ENCODE assay signal across 8 mouse cellular contexts in the genomic region with DNA sequence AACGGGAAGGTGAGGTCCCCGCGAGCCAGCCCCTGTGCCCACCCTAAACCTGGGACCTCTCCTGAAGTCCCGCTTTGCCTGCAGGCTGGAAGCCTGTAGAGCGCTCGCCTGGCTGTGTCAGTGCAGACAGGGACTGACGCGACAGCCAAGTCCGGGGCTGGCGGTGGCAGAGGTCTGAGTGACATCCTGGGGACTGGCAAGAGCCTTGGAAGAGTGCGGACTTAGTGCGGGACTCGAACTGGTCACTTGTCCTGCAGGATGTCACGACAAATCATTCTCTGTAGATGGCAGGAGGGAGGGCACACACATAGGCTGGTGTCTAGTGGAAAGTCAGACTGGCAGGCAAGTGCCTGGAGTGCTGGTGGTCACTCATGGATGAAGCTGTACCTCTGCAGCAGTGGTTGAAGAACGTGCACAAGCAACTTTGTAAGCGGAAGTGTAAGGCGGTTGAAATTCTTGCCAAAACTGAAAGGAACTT. TPM values are rescaled to one million over a fixed set of nuclear protein-coding genes. Genes with fewer than 3 reads are reported as not detected.
DNase-seq lines count a peak whose midpoint lies in the region; ATAC-seq and TF ChIP-seq lines count a peak whose summit lies in the region.

No protein-coding gene starts in this region.

- no peaks in the 10 kb centered on the region for H3K9me3 ChIP-seq in hindbrain, embryonic 11.5 days (ENCODE audit: control insufficient read depth, low read length)
- no peaks in the 10 kb centered on the region for H3K9me3 ChIP-seq in liver, postnatal 0 days (ENCODE audit: low read length)
- no peaks in the 10 kb centered on the region for H3K9me3 ChIP-seq in stomach, embryonic 14.5 days (ENCODE audit: control insufficient read depth, low read depth, low read length)

- peaks cover 3% of the 10 kb centered on the region; the same call in 1 of the 2 replicates for H3K4me1 ChIP-seq in thymus, adult 2 months (replicated peaks; ENCODE audit: control insufficient read depth, insufficient read depth, low read length)
- H3K4me1 ChIP-seq in hindbrain, embryonic 11.5 days (replicated peaks; ENCODE audit: control insufficient read depth, insufficient read depth, low read length), result no peaks in the 10 kb centered on the region
- H3K4me1 ChIP-seq in liver, postnatal 0 days (ENCODE audit: insufficient read depth), result no peaks in the 10 kb centered on the region
- H3K4me1 ChIP-seq in stomach, embryonic 14.5 days (ENCODE audit: control insufficient read depth, insufficient read depth, low read length), result no peaks in the 10 kb centered on the region

- no peaks in the 10 kb centered on the region for H3K27me3 ChIP-seq in thymus, adult 2 months (ENCODE audit: control insufficient read depth, insufficient read depth, low read length)
- no peaks in the 10 kb centered on the region for H3K27me3 ChIP-seq in hindbrain, embryonic 11.5 days (ENCODE audit: control insufficient read depth, insufficient read depth, low read length)
- H3K27me3 ChIP-seq in liver, postnatal 0 days (ENCODE audit: insufficient read depth, low read length), result no peaks in the 10 kb centered on the region
- H3K27me3 ChIP-seq in stomach, embryonic 14.5 days (ENCODE audit: control insufficient read depth, insufficient read depth, low read length), result no peaks in the 10 kb centered on the region

- H3K36me3 ChIP-seq in thymus, adult 2 months (ENCODE audit: control insufficient read depth, insufficient read depth, low read length), result 0 out of 2 replicates have a peak, but pooled peaks cover 5% of the 10 kb centered on the region
- H3K36me3 ChIP-seq in hindbrain, embryonic 11.5 days (ENCODE audit: control insufficient read depth, insufficient read depth, low read length), result no peaks in the 10 kb centered on the region
- H3K36me3 ChIP-seq in liver, postnatal 0 days (replicated peaks; ENCODE audit: insufficient read depth, low read length), result peaks cover 6% of the 10 kb centered on the region; the same call in 1 of the 2 replicates
- H3K36me3 ChIP-seq in stomach, embryonic 14.5 days (ENCODE audit: control insufficient read depth, insufficient read depth, low read length), result peaks cover 7% of the 10 kb centered on the region; the same call in 1 of the 2 replicates

- H3K27ac ChIP-seq in thymus, adult 2 months (ENCODE audit: control insufficient read depth, insufficient read depth, low read length), result no peak overlapping the region
- peak overlapping the region; percentile 74 for H3K27ac ChIP-seq in hindbrain, embryonic 11.5 days (ENCODE audit: low read depth, low read length)
- peak overlapping the region; percentile 76 for H3K27ac ChIP-seq in liver, postnatal 0 days (ENCODE audit: low read depth)
- peak overlapping the region; percentile 66 for H3K27ac ChIP-seq in stomach, embryonic 14.5 days (ENCODE audit: low read length)

- TF ChIP-seq CTCF in thymus, adult 2 months (IDR thresholded peaks at IDR 0.05; ENCODE audit: borderline replicate concordance, control insufficient read depth, extremely low read depth, insufficient read depth, low read length, poor library complexity), result no peak
- TF ChIP-seq CTCF in liver, postnatal 0 days (IDR thresholded peaks at IDR 0.05; ENCODE audit: low read depth), result no peak

- no peak for TF ChIP-seq POLR2A in thymus, adult 2 months (IDR thresholded peaks at IDR 0.05; ENCODE audit: control insufficient read depth, extremely low read depth, insufficient read depth, low read length, poor library complexity)

- ATAC-seq in hindbrain, embryonic 11.5 days (ENCODE audit: low FRiP score), result peak; percentile 87
- ATAC-seq in liver, postnatal 0 days, result peak; percentile 77
- peak; percentile 61 for ATAC-seq in stomach, embryonic 14.5 days (ENCODE audit: insufficient number of reproducible peaks, insufficient read depth, low FRiP score, low read depth)

- H3K4me2 ChIP-seq in hindbrain, embryonic 11.5 days (replicated peaks; ENCODE audit: low read depth, low read length), result peak overlapping the region; percentile 84
- peak overlapping the region; percentile 97 for H3K4me2 ChIP-seq in liver, postnatal 0 days (ENCODE audit: low read depth, low read length)
- H3K4me2 ChIP-seq in stomach, embryonic 14.5 days (replicated peaks; ENCODE audit: low read depth, low read length), result peak overlapping the region; percentile 65

- WGBS in thymus, adult 2 months, result under 1% methylated on average over 17 of the region's 17 CpGs
- WGBS in hindbrain, embryonic 11.5 days, result 3% methylated on average over 17 of the region's 17 CpGs
- under 1% methylated on average over 17 of the region's 17 CpGs for WGBS in liver, postnatal 0 days (ENCODE audit: insufficient replicate concordance)
- 1% methylated on average over 17 of the region's 17 CpGs for WGBS in stomach, embryonic 14.5 days

- peak overlapping the region; percentile 86 for H3K9ac ChIP-seq in hindbrain, embryonic 11.5 days (ENCODE audit: low read depth, low read length)
- H3K9ac ChIP-seq in liver, postnatal 0 days (replicated peaks), result peak overlapping the region; percentile 89
- H3K9ac ChIP-seq in stomach, embryonic 14.5 days (replicated peaks; ENCODE audit: low read depth, low read length), result peak overlapping the region; percentile 80

- TF ChIP-seq EP300 in liver, postnatal 0 days (IDR thresholded peaks at IDR 0.05; ENCODE audit: low read depth), result no peak

- H3K4me3 ChIP-seq in thymus, adult 2 months (ENCODE audit: control insufficient read depth, insufficient read depth, low read length), result peak overlapping the region; percentile 62
- peak overlapping the region; percentile 85 for H3K4me3 ChIP-seq in hindbrain, embryonic 11.5 days (ENCODE audit: low read depth, low read length)
- peak overlapping the region; percentile 92 for H3K4me3 ChIP-seq in liver, postnatal 0 days (ENCODE audit: low read depth, low read length)
- H3K4me3 ChIP-seq in stomach, embryonic 14.5 days (ENCODE audit: low read depth, low read length), result peak overlapping the region; percentile 85

- peak; percentile 55 to 59 for DNase-seq in adrenal gland, postnatal 36 days
- DNase-seq in adrenal gland, adult (ENCODE audit: inconsistent age in 2 of 2, low spot score in 1 of 2), result no peak
- DNase-seq in thymus, adult 2 months, result no peak
- DNase-seq in thymus, postnatal 36 days, result no peak
- no peak for DNase-seq in hindbrain, embryonic 11.5 days (ENCODE audit: low spot score)
- peak; percentile 63 for DNase-seq in liver, postnatal 0 days
- DNase-seq in left cerebral cortex, adult 11 months (ENCODE audit: low spot score), result no peak

RNA-seq across cellular contexts. Expression of gene Ccnh, which starts 0.5 kb away (rescaled TPM):
- total RNA-seq in adrenal gland, postnatal 36 days (2021), result 10 to 100 TPM; 35.6 to 41.3 TPM
- polyA plus RNA-seq in thymus, adult 2 months (2012; rRNA removed), result 26.3 and 32.2 TPM in 2 replicates
- 110 and 114 TPM in 2 replicates for polyA plus RNA-seq in hindbrain, embryonic 11.5 days (2014; fragmentation: Nextera tagmentation; extraction: Ambion mirVana)
- 40.1 and 42.3 TPM in 2 replicates for polyA plus RNA-seq in liver, postnatal 0 days (2015; fragmentation: Nextera tagmentation; extraction: Ambion mirVana)
- polyA plus RNA-seq in stomach, embryonic 14.5 days (2014; fragmentation: Nextera tagmentation; extraction: Ambion mirVana), result 79.9 and 90.1 TPM in 2 replicates

Comparison
In these comparisons a context has a peak if more than half of its experiments do, and no peak if none do; other contexts are left out.
1. DNase-seq: peak in adrenal gland, postnatal 36 days (2 of 2) and liver, postnatal 0 days (single experiment); none in adrenal gland, adult (0 of 2), thymus, adult 2 months (single experiment), thymus, postnatal 36 days (0 of 2), hindbrain, embryonic 11.5 days (single experiment) and left cerebral cortex, adult 11 months (single experiment).
2. Peak in every context shown above with its lines, with median percentiles within 50 percentile points of each other: H3K4me3 ChIP-seq, ATAC-seq, H3K4me2 ChIP-seq and H3K9ac ChIP-seq.